Mouse (Mus musculus): ENCODE data around the gene Ccdc170. TPM values are rescaled to one million over a fixed set of nuclear protein-coding genes. Genes with fewer than 3 reads are reported as not detected.

Ccdc170 gene
- polyA plus RNA-seq, 1 experiment from 2014 or later, result 0.43 TPM

DNA sequence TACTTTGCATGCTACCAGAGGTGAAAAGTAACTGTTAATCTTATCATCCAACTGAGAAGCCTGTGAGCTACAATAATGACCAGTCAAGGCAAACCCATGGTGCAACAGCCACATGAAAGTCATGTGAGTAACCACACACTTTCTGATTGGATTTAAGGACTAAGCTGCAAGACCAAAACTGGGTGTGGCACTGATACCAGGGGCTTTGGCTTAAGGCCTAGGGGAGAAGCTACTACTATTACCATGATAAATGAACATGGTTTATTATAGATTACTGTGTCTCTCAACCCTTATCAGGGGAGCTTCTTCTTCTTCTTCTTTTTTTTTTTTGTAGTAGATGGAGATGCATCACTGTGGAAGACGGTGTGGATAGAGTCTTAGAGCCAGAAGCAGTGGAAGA is 82.8 kb downstream of the Ccdc170 start:
- H3K27ac ChIP-seq (replicated peaks; ENCODE audit: low read depth, low read length), result no peak overlapping the region
- 95% methylated on average over 1 of the region's 1 CpGs for WGBS

DNA sequence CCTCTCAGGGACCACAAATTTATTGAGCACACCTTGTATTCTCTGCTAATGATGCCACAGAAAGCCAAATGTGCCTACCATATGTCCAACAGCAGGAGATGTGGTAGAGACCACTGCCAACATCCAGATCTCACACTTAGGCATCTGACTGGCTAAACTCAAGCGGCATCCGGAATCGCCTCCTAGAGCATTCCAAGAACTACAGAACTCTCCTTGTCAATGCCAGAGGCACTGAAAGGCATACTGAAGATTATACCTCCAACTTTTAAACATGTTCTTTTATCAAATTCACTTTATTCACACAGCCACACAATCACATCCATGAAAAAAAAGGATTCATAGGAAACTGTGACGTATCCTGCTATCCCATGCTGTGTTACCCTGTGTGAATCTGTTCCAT is 88.5 kb downstream of the Ccdc170 start:
- Histone ChIP-seq H3K36me3 (ENCODE audit: control insufficient read depth, insufficient read depth, low read length) (no peaks in the 10 kb centered on the region), H3K4me1 (ENCODE audit: control insufficient read depth, insufficient read depth, low read length) (no peaks in the 10 kb centered on the region), H3K9ac (ENCODE audit: low read depth, low read length) (no peak overlapping the region), H3K9me3 (ENCODE audit: control insufficient read depth, low read length) (no peaks in the 10 kb centered on the region), H3K4me3 (ENCODE audit: low read depth, low read length) (no peak overlapping the region), H3K4me2 (ENCODE audit: low read depth, low read length) (no peak overlapping the region), H3K27ac (replicated peaks; ENCODE audit: low read depth, low read length) (no peak overlapping the region), H3K27me3 (replicated peaks; ENCODE audit: control insufficient read depth, insufficient read depth, low read length) (no peaks in the 10 kb centered on the region)
- ATAC-seq (ENCODE audit: low read depth) (no peak), DNase-seq (ENCODE audit: low spot score) (no peak)
- 86% methylated on average over 4 of the region's 4 CpGs for WGBS

More for the DNA sequence above, 82.8 kb downstream of the Ccdc170 start:
- Histone ChIP-seq H3K4me2 (ENCODE audit: low read depth, low read length) (no peak overlapping the region), H3K36me3 (ENCODE audit: control insufficient read depth, insufficient read depth, low read length) (no peaks in the 10 kb centered on the region), H3K9ac (ENCODE audit: low read depth, low read length) (no peak overlapping the region), H3K9me3 (ENCODE audit: control insufficient read depth, low read length) (no peaks in the 10 kb centered on the region), H3K4me3 (ENCODE audit: low read depth, low read length) (no peak overlapping the region), H3K27me3 (replicated peaks; ENCODE audit: control insufficient read depth, insufficient read depth, low read length) (no peaks in the 10 kb centered on the region), H3K4me1 (ENCODE audit: control insufficient read depth, insufficient read depth, low read length) (no peaks in the 10 kb centered on the region)
- ATAC-seq (ENCODE audit: low read depth) (no peak), DNase-seq (ENCODE audit: low spot score) (no peak)

DNA sequence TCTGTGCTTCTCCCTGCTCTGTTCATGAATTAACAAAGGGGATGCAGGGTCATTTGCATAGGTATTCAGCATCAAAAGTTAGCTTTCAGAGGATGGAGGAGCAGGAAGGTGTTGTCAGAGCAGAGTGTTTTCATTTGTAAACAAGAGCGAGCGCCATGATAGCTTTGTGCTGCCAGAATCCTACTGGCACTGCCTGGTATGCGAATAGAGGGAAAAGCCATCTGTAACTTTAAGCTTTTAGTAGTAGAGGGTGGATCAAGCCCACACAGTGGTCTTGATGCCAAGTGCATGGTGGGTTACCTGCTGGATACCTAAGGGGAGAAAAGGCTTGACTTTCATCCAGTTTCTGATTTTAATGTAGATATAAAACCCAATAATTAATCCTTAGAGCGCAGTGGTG is 89.0 kb downstream of the Ccdc170 start:
- Histone ChIP-seq H3K9ac (ENCODE audit: low read depth, low read length) (no peak overlapping the region), H3K4me1 (ENCODE audit: control insufficient read depth, insufficient read depth, low read length) (no peaks in the 10 kb centered on the region), H3K4me3 (ENCODE audit: low read depth, low read length) (no peak overlapping the region), H3K9me3 (ENCODE audit: control insufficient read depth, low read length) (no peaks in the 10 kb centered on the region), H3K4me2 (ENCODE audit: low read depth, low read length) (no peak overlapping the region), H3K36me3 (ENCODE audit: control insufficient read depth, insufficient read depth, low read length) (no peaks in the 10 kb centered on the region), H3K27ac (replicated peaks; ENCODE audit: low read depth, low read length) (no peak overlapping the region), H3K27me3 (replicated peaks; ENCODE audit: control insufficient read depth, insufficient read depth, low read length) (no peaks in the 10 kb centered on the region)
- WGBS, result 73% methylated on average over 4 of the region's 4 CpGs
- no peak for ATAC-seq (ENCODE audit: low read depth)
- DNase-seq (ENCODE audit: low spot score), result no peak

DNA sequence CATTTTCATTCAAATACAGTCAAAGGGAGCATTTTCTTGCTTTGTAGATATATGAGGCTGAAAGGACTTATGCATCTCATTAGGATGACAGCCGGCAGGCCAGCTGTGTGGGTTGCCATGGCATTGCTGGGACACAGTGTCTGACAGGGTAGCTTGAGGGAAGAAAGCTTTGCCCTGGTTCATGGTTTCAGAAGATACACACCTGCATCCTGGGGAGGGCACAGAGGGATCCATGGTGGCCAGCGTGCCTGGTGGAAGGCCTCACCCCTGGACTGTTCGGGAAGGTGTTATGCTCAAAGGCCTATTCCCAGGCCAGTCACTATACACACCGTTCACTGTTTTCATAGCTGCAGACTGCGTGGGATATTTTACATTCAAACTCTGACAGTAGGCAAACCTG is 99.6 kb downstream of the Ccdc170 start:
- Histone ChIP-seq H3K4me2 (ENCODE audit: low read depth, low read length) (no peak overlapping the region), H3K36me3 (ENCODE audit: control insufficient read depth, insufficient read depth, low read length) (no peaks in the 10 kb centered on the region), H3K9ac (ENCODE audit: low read depth, low read length) (no peak overlapping the region), H3K4me1 (ENCODE audit: control insufficient read depth, insufficient read depth, low read length) (no peaks in the 10 kb centered on the region), H3K9me3 (ENCODE audit: control insufficient read depth, low read length) (no peaks in the 10 kb centered on the region), H3K27me3 (replicated peaks; ENCODE audit: control insufficient read depth, insufficient read depth, low read length) (no peaks in the 10 kb centered on the region), H3K27ac (replicated peaks; ENCODE audit: low read depth, low read length) (no peak overlapping the region), H3K4me3 (ENCODE audit: low read depth, low read length) (no peak overlapping the region)
- ATAC-seq (ENCODE audit: low read depth) (no peak), DNase-seq (ENCODE audit: low spot score) (no peak)
- 80% methylated on average over 5 of the region's 5 CpGs for WGBS

DNA sequence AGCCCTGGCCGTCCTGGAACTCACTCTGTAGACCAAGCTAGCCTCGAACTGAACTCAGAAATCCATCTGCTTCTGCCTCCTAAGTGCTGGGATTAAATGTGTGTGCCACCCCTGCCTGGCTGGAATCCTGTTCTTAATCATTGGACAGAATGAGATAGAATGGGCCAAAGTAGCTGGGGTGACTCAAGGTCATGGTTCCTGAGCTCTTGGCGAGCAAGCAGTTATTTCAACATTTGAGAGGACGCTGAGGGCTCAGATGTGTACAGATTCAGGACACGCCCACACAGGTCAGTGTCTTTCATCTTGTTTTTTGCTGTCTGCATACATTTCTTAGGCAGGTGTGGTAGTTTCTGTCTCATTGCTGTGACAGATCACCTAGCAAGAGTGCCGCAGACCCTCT is 104.4 kb downstream of the Ccdc170 start:
- H3K4me2 ChIP-seq (ENCODE audit: low read depth, low read length), result no peak overlapping the region
- H3K27ac ChIP-seq (replicated peaks; ENCODE audit: low read depth, low read length), result no peak overlapping the region
- ATAC-seq (ENCODE audit: low read depth) (no peak), DNase-seq (ENCODE audit: low spot score) (no peak)
- H3K27me3 ChIP-seq (replicated peaks; ENCODE audit: control insufficient read depth, insufficient read depth, low read length), result no peaks in the 10 kb centered on the region
- 82% methylated on average over 6 of the region's 6 CpGs for WGBS
- no peaks in the 10 kb centered on the region for H3K4me1 ChIP-seq (ENCODE audit: control insufficient read depth, insufficient read depth, low read length)
- H3K9ac ChIP-seq (ENCODE audit: low read depth, low read length), result no peak overlapping the region
- no peaks in the 10 kb centered on the region for H3K36me3 ChIP-seq (ENCODE audit: control insufficient read depth, insufficient read depth, low read length)
- no peaks in the 10 kb centered on the region for H3K9me3 ChIP-seq (ENCODE audit: control insufficient read depth, low read length)
- H3K4me3 ChIP-seq (ENCODE audit: low read depth, low read length), result no peak overlapping the region

DNA sequence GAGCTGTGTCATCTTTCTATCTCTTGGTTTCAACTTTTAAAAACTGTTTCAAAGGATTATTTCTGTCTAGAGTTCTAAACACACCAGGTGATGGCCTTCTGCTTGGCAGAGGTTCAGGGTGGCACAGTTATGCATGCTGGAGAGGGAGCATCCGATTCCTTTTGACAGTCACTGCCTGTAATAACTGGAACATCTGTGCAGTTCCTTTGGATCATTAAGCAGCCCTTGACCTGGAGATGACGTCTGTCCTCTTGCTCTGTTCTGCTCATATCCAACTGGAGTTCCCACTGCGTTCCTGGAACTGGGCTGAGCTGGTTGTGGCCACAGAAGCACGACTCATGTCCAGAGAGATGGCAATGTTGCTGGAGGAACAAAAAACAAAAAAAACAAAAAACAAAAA is 107.3 kb downstream of the Ccdc170 start:
- Histone ChIP-seq H3K9ac (ENCODE audit: low read depth, low read length) (no peak overlapping the region), H3K36me3 (ENCODE audit: control insufficient read depth, insufficient read depth, low read length) (no peaks in the 10 kb centered on the region), H3K9me3 (ENCODE audit: control insufficient read depth, low read length) (no peaks in the 10 kb centered on the region), H3K4me3 (ENCODE audit: low read depth, low read length) (no peak overlapping the region), H3K4me1 (ENCODE audit: control insufficient read depth, insufficient read depth, low read length) (no peaks in the 10 kb centered on the region), H3K4me2 (ENCODE audit: low read depth, low read length) (no peak overlapping the region), H3K27me3 (replicated peaks; ENCODE audit: control insufficient read depth, insufficient read depth, low read length) (no peaks in the 10 kb centered on the region), H3K27ac (replicated peaks; ENCODE audit: low read depth, low read length) (no peak overlapping the region)
- ATAC-seq (ENCODE audit: low read depth) (no peak), DNase-seq (ENCODE audit: low spot score) (no peak)
- 79% methylated on average over 4 of the region's 4 CpGs for WGBS

DNA sequence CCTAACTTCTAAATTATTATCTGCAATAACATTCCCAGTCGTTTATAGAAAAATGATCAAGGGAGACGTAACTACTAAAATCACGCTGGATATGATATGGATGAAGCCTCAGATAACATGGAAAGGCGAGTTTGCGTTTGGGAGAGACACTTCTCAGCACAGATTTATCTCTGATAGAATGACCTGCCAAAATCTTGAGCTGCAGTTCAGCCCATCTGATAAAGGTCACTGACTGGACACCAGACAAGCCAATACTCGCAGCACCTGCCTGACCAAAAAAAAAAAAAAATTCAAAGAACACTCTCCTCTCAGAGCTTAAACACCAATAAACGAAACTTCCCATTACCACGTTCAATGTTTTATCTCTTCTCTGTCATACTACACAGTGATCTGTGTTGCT is 108.7 kb downstream of the Ccdc170 start:
- Histone ChIP-seq H3K27me3 (replicated peaks; ENCODE audit: control insufficient read depth, insufficient read depth, low read length) (no peaks in the 10 kb centered on the region), H3K9ac (ENCODE audit: low read depth, low read length) (no peak overlapping the region), H3K9me3 (ENCODE audit: control insufficient read depth, low read length) (no peaks in the 10 kb centered on the region), H3K27ac (replicated peaks; ENCODE audit: low read depth, low read length) (no peak overlapping the region), H3K4me1 (ENCODE audit: control insufficient read depth, insufficient read depth, low read length) (no peaks in the 10 kb centered on the region), H3K4me2 (ENCODE audit: low read depth, low read length) (no peak overlapping the region), H3K36me3 (ENCODE audit: control insufficient read depth, insufficient read depth, low read length) (no peaks in the 10 kb centered on the region), H3K4me3 (ENCODE audit: low read depth, low read length) (no peak overlapping the region)
- ATAC-seq (ENCODE audit: low read depth) (no peak), DNase-seq (ENCODE audit: low spot score) (no peak)
- 67% methylated on average over 8 of the region's 8 CpGs for WGBS

DNA sequence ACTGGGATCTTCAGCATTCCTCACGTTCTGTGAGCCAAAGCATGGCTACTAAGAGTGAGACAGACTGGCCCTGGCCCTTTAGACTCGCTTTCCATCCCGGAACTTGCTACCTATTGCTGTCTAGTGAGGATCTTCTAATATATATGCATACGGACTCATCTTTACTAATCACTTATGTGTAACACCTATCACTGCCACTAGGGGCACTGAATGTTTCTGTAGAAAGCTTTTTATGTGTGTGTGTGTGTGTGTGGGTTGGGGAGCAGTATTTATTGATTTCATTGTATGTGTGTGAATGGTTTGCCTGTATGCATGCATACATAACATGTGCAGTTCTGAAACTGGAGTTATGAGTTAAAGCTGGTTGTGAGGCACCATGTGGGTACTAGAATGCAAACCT is 111.5 kb downstream of the Ccdc170 start:
- no peaks in the 10 kb centered on the region for H3K27me3 ChIP-seq (replicated peaks; ENCODE audit: control insufficient read depth, insufficient read depth, low read length)
- H3K36me3 ChIP-seq (ENCODE audit: control insufficient read depth, insufficient read depth, low read length), result no peaks in the 10 kb centered on the region
- 70% methylated on average over 4 of the region's 4 CpGs for WGBS
- no peak overlapping the region for H3K9ac ChIP-seq (ENCODE audit: low read depth, low read length)
- H3K9me3 ChIP-seq (ENCODE audit: control insufficient read depth, low read length), result no peaks in the 10 kb centered on the region
- H3K4me1 ChIP-seq (ENCODE audit: control insufficient read depth, insufficient read depth, low read length), result no peaks in the 10 kb centered on the region
- DNase-seq (ENCODE audit: low spot score) (no peak), ATAC-seq (ENCODE audit: low read depth) (no peak)
- H3K4me2 ChIP-seq (ENCODE audit: low read depth, low read length), result no peak overlapping the region
- H3K27ac ChIP-seq (replicated peaks; ENCODE audit: low read depth, low read length), result no peak overlapping the region
- H3K4me3 ChIP-seq (ENCODE audit: low read depth, low read length), result no peak overlapping the region

DNA sequence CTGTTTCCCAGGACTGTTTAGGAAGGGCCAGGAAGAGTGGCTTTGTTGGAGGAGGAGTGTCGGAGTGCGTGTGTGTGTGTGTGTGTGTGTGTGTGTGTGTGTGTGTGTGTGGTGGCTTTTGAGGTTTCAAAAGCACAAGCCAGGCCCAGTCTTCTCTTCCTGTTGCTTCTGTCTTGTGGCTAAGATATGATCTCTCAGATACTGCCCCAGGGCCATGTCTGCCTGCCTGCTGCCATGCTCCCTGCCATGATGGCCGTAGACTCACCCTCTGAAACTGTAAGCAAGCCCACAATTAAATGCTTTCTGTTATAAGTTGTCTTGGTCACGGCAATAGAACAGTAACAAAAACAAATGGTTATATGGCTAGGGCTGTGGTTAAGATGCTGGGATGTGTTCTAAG is 114.9 kb downstream of the Ccdc170 start:
- 72% methylated on average over 4 of the region's 4 CpGs for WGBS
- Histone ChIP-seq H3K4me2 (ENCODE audit: low read depth, low read length) (no peak overlapping the region), H3K9ac (ENCODE audit: low read depth, low read length) (no peak overlapping the region), H3K36me3 (ENCODE audit: control insufficient read depth, insufficient read depth, low read length) (no peaks in the 10 kb centered on the region), H3K27me3 (replicated peaks; ENCODE audit: control insufficient read depth, insufficient read depth, low read length) (no peaks in the 10 kb centered on the region), H3K27ac (replicated peaks; ENCODE audit: low read depth, low read length) (no peak overlapping the region), H3K4me3 (ENCODE audit: low read depth, low read length) (no peak overlapping the region), H3K4me1 (ENCODE audit: control insufficient read depth, insufficient read depth, low read length) (no peaks in the 10 kb centered on the region), H3K9me3 (ENCODE audit: control insufficient read depth, low read length) (no peaks in the 10 kb centered on the region)
- DNase-seq (ENCODE audit: low spot score) (no peak), ATAC-seq (ENCODE audit: low read depth) (no peak)

Data from embryonic facial prominence, embryonic 14.5 days (tissue).